Mouse (Mus musculus): ENCODE data around the gene Ccdc38.

DNA sequence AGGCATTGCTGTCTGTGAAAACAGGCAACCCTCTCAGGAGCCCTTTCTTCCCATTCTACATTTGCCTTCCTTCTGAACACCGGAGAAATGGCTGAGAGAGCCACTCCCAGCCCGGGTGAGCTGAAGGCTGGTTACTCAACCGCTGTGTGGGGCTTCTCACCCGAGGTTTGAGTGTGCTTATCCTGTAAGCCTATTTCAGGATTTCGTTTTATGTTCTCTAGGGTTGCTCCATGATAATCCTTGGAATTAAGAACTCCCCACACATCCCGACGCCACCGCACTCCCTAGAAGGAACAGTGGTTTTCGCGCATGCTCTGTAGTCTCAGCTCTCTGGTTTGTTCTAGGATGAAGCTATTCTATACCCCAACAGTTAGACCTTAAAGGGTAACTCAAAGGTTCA, 39.1 kb upstream of the Ccdc38 start:
- TF ChIP-seq CTCF (IDR thresholded peaks at IDR 0.05; ENCODE audit: borderline replicate concordance, insufficient read depth, low read depth, low read length), result no peak
- TF ChIP-seq POLR2A (IDR thresholded peaks at IDR 0.05; ENCODE audit: borderline replicate concordance, insufficient read depth, low read length), result no peak
